Mouse (Mus musculus) left cerebral cortex, adult 2 months (tissue): ENCODE results near the gene Plpp7. TPM values are rescaled to one million over a fixed set of nuclear protein-coding genes. Genes with fewer than 3 reads are reported as not detected.

ENCODE experiments used
- DNase-seq, 2 experiments: peaks; one replicate each; pipeline ENCODE4 v3.0.0; 2021 to 2022; ENCODE audit warnings: low spot score in 2 of 2, mixed read lengths in 1 of 2; ENCODE audit errors: extremely low spot score in 1 of 2
- H3K27ac ChIP-seq: fragments of 200-600 bp; 2 replicates; pipeline ENCODE4 v1.8.1; 2022
- H3K4me3 ChIP-seq: fragments of 200-600 bp; 2 replicates; pipeline ENCODE4 v1.8.1; 2022
- CTCF ChIP-seq: fragments of 200-600 bp; IDR thresholded peaks from 2 replicates; pipeline ENCODE4 v1.8.1; 2022; ENCODE audit warnings: antibody characterized with exemption, mild to moderate bottlenecking, moderate library complexity
- intact Hi-C: fragments of 180-260 bp; cut with DNase I; formaldehyde crosslinking; loops from one replicate; pipeline ENCODE4 v1.15.1; 2025
- long read RNA-seq, 2 experiments: library from polyadenylated mRNA; stranded (forward); transcript quantifications; one replicate each; pipeline ENCODE4 v2.0.0; 2021; ENCODE audit warnings: borderline mapping rate in 2 of 2
- total RNA-seq, 2 experiments: library from RNA; stranded (reverse); gene quantifications; 2 replicates each; pipeline ENCODE4 v1.2.3; 2021

Gene Plpp7
- total RNA-seq: 10 to 100 TPM; 26.8 to 29.3 TPM
- long read RNA-seq, experiment 1, transcript Plpp7-201 (2 exons, 1,947 nt): major isoform, 44 of 45 reads
- long read RNA-seq, experiment 1, partial matches to known transcripts: 0 of 45 reads
- long read RNA-seq, experiment 1, other reads (novel, unspliced or antisense): 1 of 45 reads
- long read RNA-seq, experiment 2, transcript Plpp7-201 (2 exons, 1,947 nt): major isoform, 22 of 25 reads
- long read RNA-seq, experiment 2, partial matches to known transcripts: 1 of 25 reads
- long read RNA-seq, experiment 2, other reads (novel, unspliced or antisense): 2 of 25 reads

GRCm38 (mm10) chr2:32095351-32096121 is at the start of gene Plpp7:
TSS of gene Plpp7 (plus strand) at chr2:32095528.
- Histone ChIP-seq H3K27ac (peak within 1 kb of the TSS; percentile 95), H3K4me3 (peak within 1 kb of the TSS; percentile 80)
- intact Hi-C loops: no loop called here
- DNase-seq: peak; percentile 78 to 79
- no peak for TF ChIP-seq CTCF

- TF ChIP-seq CTCF: no peak
- Histone ChIP-seq H3K4me3 (no peak overlapping the region), H3K27ac (no peak overlapping the region)
- intact Hi-C loops: no loop called here
- no peak for DNase-seq
Observed at GRCm38 (mm10) chr2:32046009-32046408, 49.3 kb upstream of the Plpp7 start.

DNA sequence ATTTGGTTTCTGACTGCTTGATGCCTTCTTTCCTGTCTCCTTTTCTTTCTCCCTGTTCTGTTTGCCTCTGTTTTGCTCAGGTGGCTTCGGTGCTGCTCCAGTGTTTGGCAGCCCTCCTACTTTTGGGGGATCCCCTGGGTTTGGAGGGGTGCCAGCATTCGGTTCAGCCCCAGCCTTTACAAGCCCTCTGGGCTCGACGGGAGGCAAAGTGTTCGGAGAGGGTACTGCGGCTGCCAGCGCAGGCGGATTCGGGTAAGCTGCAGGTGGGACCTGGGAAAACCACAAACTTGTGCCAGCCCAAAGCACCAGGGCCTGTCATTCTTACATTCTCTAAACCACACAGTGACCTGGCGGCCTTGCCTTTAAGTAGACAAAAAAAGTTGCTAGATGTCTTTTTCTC is 48.0 kb upstream of the Plpp7 start:
- TF ChIP-seq CTCF: no peak
- intact Hi-C loops: no loop called here
- Histone ChIP-seq H3K4me3 (no peak overlapping the region), H3K27ac (no peak overlapping the region)
- no peak for DNase-seq

DNA sequence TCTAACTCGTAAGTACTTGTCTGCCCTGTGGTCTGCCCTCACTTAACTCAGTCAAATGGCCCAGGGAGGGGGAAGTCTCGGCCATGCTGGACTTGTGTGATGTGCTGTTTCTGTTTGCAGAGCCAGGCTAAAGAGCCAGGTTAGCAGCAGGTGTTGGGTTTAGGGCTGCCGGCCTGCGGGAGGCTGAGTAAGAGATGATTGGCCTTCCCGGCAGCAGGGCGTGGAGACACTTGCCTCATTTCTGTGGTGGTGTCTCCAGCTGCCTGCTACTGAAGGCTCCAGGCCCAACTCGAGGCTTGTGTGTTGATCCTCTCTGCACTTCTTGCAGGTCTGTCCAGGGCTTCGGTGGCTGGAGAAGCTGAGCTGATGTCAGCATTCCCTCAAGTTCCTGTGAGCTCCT is 43.5 kb upstream of the Plpp7 start:
- TF ChIP-seq CTCF: no peak
- Histone ChIP-seq H3K4me3 (no peak overlapping the region), H3K27ac (no peak overlapping the region)
- intact Hi-C loops: no loop called here
- DNase-seq: no peak

GRCm38 (mm10) chr2:32052418-32052817 is 42.9 kb upstream of the Plpp7 start:
- intact Hi-C loops: no loop called here
- DNase-seq: no peak
- no peak for TF ChIP-seq CTCF

DNA sequence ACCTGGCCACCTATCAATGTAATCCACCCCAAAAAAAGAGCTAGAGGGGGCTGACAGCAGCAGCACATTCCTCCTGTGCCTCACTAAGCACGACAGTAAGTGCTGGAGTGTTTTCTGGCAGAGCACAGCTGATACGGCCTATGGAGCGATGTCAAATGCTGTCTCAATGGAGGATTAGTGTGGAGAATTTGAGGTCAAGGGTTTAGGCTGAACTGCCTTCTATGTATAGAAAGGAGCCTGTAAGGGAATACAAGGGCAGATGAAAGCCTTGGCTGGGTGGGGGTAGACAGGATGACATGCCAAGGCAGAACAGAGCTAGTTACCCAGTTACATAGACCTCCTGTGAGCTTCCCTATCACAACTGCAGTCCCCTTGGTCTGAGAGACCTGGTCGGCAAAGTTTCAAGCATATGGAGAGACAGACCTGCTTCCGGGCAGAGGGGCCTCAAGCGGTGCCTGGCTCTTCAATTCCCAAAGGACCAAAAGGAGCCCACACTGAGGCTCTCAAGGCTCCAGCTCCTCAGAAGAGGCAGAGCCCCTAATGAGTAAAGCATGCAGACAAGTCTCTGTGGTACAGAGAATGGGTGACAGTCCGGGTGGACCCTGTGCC is 39.9 kb upstream of the Plpp7 start:
- intact Hi-C loops: no loop called here
- H3K27ac ChIP-seq: no peak overlapping the region
- DNase-seq: no peak
- no peak overlapping the region for H3K4me3 ChIP-seq
- TF ChIP-seq CTCF: no peak

More at GRCm38 (mm10) chr2:32052418-32052817, 42.9 kb upstream of the Plpp7 start:
- Histone ChIP-seq H3K27ac (no peak overlapping the region), H3K4me3 (no peak overlapping the region)

DNA sequence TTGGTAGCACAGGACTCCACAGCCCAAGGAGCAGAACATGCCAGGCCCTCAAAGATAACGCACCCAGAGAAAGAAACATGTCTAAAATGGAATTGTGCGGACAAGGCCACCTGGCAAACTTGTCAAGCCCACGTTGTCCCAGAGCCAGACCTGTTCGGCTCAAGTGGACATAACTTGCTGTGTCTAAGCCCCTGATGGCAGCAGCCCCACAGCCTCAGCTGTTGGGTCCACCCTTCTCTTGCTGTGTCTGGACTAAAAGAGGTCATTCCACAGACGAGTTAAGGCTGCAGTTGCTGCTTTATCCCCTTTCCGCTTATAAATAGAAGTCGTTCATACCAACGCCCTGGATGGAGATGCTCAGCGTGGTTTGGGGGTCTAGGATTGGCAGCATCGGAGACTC is 38.8 kb upstream of the Plpp7 start:
- no peak for DNase-seq
- no peak overlapping the region for H3K27ac ChIP-seq
- no peak for TF ChIP-seq CTCF
- no peak overlapping the region for H3K4me3 ChIP-seq
- intact Hi-C loops: no loop called here

DNA sequence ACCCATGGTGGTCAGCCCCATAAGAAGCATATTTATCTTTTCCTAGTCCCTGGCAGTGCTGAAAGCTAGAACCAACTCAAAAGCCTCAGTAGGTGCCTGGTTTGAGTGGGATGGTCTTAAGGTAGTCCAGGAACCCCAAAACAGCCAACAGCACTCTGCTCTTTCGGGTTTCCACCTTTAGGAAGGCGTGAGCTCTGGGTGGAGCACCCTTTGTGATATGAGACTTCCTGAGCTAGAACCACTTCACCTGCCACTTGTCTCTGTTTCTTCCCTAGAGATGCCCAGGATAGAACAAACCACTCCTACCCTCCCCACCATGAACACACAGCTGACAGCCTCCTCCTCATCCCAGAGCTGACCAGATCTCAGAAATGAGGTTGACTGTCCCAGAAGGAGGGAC is 38.0 kb upstream of the Plpp7 start:
- intact Hi-C loops: no loop called here
- TF ChIP-seq CTCF: no peak
- Histone ChIP-seq H3K27ac (no peak overlapping the region), H3K4me3 (no peak overlapping the region)
- DNase-seq: no peak

- no peak for DNase-seq
- intact Hi-C loops: no loop called here
- H3K27ac ChIP-seq: no peak overlapping the region
Observed at GRCm38 (mm10) chr2:32057794-32058193, 37.5 kb upstream of the Plpp7 start.

GRCm38 (mm10) chr2:32058241-32058640 is 37.1 kb upstream of the Plpp7 start:
- H3K27ac ChIP-seq: no peak overlapping the region
- DNase-seq: no peak
- no peak overlapping the region for H3K4me3 ChIP-seq
- intact Hi-C loops: no loop called here
- TF ChIP-seq CTCF: no peak

More at GRCm38 (mm10) chr2:32057794-32058193, 37.5 kb upstream of the Plpp7 start:
- no peak for TF ChIP-seq CTCF
- H3K4me3 ChIP-seq: no peak overlapping the region

DNA sequence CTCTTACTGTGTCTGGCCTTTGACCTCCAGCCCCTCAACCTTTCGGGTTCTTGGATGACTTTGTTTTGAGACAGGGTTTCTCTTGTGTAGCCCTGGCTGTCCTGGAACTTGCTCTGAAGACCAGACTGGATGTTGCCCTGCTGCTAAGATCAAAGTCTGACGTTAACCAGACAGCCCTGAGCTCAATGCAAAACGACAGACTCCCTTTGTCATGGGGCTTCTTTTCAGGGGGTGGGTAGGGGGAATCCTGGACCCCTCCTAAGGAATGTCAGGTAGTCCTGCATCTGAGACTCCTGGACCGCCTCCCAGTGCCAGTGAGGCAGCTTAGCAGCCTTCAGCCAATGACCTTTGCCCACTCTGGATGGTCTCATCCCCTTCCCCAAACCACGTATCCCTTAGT is 36.6 kb upstream of the Plpp7 start:
- DNase-seq: no peak
- TF ChIP-seq CTCF: no peak
- no peak overlapping the region for H3K27ac ChIP-seq
- intact Hi-C loops: no loop called here
- H3K4me3 ChIP-seq: no peak overlapping the region

GRCm38 (mm10) chr2:32059613-32060012 is 35.7 kb upstream of the Plpp7 start:
- no peak for DNase-seq
- Histone ChIP-seq H3K27ac (no peak overlapping the region), H3K4me3 (no peak overlapping the region)
- TF ChIP-seq CTCF: no peak
- intact Hi-C loops: no loop called here
